Mouse (Mus musculus): ENCODE data around the gene Cphx1. TPM values are rescaled to one million over a fixed set of nuclear protein-coding genes. Genes with fewer than 3 reads are reported as not detected.
"Not testable (repeated sequence)": the region's sequence is repeated elsewhere in the genome, so short reads cannot be mapped to it uniquely, and the experiment has no call there.

The Cphx1 gene
- polyA plus RNA-seq, 1 experiment from 2014 or later, result not detected

DNA sequence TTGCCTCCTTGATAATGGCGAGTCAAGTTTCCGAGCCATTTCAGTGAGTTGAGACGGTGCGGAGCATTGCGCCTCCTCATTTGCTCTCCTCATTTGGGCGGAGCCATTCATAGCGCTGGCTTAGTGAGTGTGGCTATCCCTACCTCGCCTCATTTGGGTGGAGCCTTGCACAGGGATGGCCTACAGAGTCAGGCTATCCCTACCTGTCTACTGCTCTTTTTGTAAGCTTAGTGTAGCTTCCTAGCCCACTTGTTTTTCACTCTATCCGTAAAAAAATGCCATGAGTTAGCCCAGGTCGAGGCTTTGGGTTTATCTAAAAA lies 10.6 kb upstream of the Cphx1 start, which contains the start of gene Tmem254a:
Tmem254a (minus strand) TSS at position 111 of the 320 bp plus-strand sequence.
- H3K4me1 ChIP-seq (replicated peaks; ENCODE audit: control insufficient read depth, insufficient read depth, low read length); H3K4me3 ChIP-seq (ENCODE audit: low read depth, low read length); H3K36me3 ChIP-seq (ENCODE audit: control insufficient read depth, insufficient read depth); H3K9ac ChIP-seq (ENCODE audit: low read depth, low read length); H3K4me2 ChIP-seq (replicated peaks; ENCODE audit: low read depth); H3K27me3 ChIP-seq (replicated peaks; ENCODE audit: control insufficient read depth, insufficient read depth, low read length); H3K27ac ChIP-seq (ENCODE audit: low read depth, low read length); H3K9me3 ChIP-seq (ENCODE audit: control insufficient read depth): not testable (repeated sequence)
- ATAC-seq, result peak; percentile 83
- WGBS, result no CpG with 5 or more reads among the region's 10 CpGs

DNA sequence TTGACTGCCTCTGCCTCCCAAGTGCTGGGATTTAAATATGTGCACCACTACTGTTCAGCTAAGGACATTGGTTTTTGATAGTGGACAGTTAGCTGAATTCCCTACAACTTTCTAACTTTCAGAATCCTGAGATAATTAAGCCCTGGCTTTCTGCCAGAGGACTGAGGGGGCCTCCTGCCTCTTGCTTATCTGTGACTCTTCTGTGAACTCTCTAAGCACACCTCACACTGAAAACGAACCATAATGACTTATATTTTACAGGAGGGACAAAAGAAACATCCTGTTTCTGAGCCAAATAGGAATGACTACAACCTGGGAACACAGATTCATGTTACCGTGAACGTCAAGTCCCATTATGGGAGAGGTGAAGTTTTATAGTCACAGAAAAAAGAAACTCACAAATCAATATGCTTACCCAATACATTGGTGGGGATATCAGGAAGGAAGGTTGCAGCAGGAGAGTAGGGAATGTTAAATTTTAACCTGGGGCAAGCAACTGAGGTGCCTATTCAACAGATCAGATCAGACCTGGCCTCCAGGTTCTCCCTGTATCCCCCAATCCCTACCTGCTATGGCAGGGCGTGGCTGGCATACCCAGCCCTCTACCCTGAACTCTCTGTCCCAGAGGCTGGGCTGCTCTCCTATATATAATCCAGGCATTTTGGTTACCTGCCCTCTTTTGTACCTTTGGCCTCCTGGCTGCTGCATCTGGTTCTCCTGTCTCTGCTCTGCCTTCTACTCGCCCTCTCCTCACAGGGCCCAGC lies 1.1 kb upstream of the Cphx1 start:
- not testable (repeated sequence) for H3K9me3 ChIP-seq (ENCODE audit: control insufficient read depth); H3K4me2 ChIP-seq (replicated peaks; ENCODE audit: low read depth); H3K4me3 ChIP-seq (ENCODE audit: low read depth, low read length); H3K9ac ChIP-seq (ENCODE audit: low read depth, low read length); H3K27ac ChIP-seq (ENCODE audit: low read depth, low read length); H3K4me1 ChIP-seq (replicated peaks; ENCODE audit: control insufficient read depth, insufficient read depth, low read length); H3K36me3 ChIP-seq (ENCODE audit: control insufficient read depth, insufficient read depth); H3K27me3 ChIP-seq (replicated peaks; ENCODE audit: control insufficient read depth, insufficient read depth, low read length)
- no CpG with 5 or more reads among the region's 5 CpGs for WGBS
- peak; percentile 90 for ATAC-seq

DNA sequence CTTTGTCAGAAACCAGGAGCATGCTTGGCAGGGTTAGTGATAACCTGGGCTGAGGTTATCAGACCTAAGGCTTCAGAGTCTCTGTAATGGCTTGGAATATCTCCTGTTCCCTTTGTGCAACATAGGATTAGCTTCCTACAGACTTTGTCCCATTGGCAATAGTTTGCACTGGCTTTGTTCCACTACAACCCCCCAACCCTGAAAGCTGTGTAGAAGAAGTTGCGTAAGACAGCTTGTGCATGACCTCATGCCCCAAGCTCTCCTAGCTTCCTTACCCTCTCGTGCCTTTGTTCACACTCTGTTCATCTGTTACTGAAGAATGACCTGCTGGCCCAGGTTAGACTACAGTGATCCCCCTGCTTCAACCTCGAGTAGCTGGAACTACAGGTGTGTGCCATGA lies 19.8 kb downstream of the Cphx1 start:
- not testable (repeated sequence) for H3K4me2 ChIP-seq (replicated peaks; ENCODE audit: low read depth); H3K4me3 ChIP-seq (ENCODE audit: low read depth, low read length); H3K27ac ChIP-seq (ENCODE audit: low read depth, low read length); H3K9ac ChIP-seq (ENCODE audit: low read depth, low read length); H3K36me3 ChIP-seq (ENCODE audit: control insufficient read depth, insufficient read depth); H3K27me3 ChIP-seq (replicated peaks; ENCODE audit: control insufficient read depth, insufficient read depth, low read length); H3K4me1 ChIP-seq (replicated peaks; ENCODE audit: control insufficient read depth, insufficient read depth, low read length); H3K9me3 ChIP-seq (ENCODE audit: control insufficient read depth)
- WGBS, result no CpG with 5 or more reads among the region's 3 CpGs
- peak; percentile 49 for ATAC-seq

DNA sequence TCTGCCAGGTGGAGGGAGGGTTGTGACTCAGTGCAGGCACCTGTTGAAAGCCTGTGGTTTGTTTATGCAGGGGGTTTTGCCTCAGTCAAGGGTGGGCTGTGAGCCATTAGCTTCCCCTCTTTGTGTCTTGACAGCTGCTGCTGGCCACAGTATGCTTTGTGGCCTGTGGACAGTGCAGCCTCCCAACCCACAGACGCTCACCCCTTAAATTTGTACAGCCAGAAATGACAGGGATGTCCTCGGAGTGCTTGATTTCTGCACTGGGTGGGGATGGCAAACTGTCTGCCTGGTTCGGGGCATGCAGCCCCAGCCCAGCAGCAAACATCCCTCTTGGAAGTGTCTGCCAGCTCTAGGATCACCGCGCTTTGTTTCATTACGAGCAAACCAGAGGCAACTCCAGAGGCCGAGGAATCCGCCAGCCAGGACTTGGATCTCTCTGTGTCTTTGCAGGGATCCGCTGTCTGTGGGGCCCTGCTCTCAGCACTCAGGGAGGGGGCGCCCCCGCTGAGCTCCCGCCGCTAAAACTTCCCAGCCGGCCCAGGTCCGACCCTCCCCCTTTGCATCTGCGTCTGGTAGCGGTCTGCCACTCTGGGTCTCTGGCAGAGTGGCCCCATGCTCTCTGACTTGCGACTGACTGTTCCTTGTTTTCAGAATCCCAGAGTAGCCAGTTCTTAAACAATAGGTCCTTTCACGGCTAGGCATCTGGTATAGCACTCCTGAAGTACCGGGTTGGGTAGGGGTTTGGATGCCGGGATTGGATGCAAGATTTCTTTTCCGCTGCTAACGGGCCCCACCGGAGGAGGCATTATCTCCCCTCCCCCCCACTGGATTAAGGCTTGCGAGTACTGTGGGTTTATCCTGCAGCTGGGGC lies 40.5 kb downstream of the Cphx1 start, which contains the start of gene Duxbl1:
Duxbl1 (plus strand) TSS at position 207 of the 871 bp plus-strand sequence.
- not testable (repeated sequence) for H3K4me3 ChIP-seq (ENCODE audit: low read depth, low read length); H3K27ac ChIP-seq (ENCODE audit: low read depth, low read length); H3K36me3 ChIP-seq (ENCODE audit: control insufficient read depth, insufficient read depth); H3K27me3 ChIP-seq (replicated peaks; ENCODE audit: control insufficient read depth, insufficient read depth, low read length); H3K9ac ChIP-seq (ENCODE audit: low read depth, low read length); H3K4me1 ChIP-seq (replicated peaks; ENCODE audit: control insufficient read depth, insufficient read depth, low read length); H3K9me3 ChIP-seq (ENCODE audit: control insufficient read depth)
- WGBS, result no CpG with 5 or more reads among the region's 25 CpGs
- peak; percentile 60 for ATAC-seq
- H3K4me2 ChIP-seq (replicated peaks; ENCODE audit: low read depth), result peak within 1 kb of the TSS; percentile 47

GRCm38 (mm10) chr14:25979242-25979941 lies 41.3 kb downstream of the Cphx1 start:
- not testable (repeated sequence) for H3K36me3 ChIP-seq (ENCODE audit: control insufficient read depth, insufficient read depth); H3K9me3 ChIP-seq (ENCODE audit: control insufficient read depth); H3K9ac ChIP-seq (ENCODE audit: low read depth, low read length); H3K27ac ChIP-seq (ENCODE audit: low read depth, low read length); H3K27me3 ChIP-seq (replicated peaks; ENCODE audit: control insufficient read depth, insufficient read depth, low read length); H3K4me3 ChIP-seq (ENCODE audit: low read depth, low read length); H3K4me1 ChIP-seq (replicated peaks; ENCODE audit: control insufficient read depth, insufficient read depth, low read length); ATAC-seq
- 10% methylated on average over 6 of the region's 13 CpGs for WGBS
- H3K4me2 ChIP-seq (replicated peaks; ENCODE audit: low read depth), result peak overlapping the region; percentile 47

DNA sequence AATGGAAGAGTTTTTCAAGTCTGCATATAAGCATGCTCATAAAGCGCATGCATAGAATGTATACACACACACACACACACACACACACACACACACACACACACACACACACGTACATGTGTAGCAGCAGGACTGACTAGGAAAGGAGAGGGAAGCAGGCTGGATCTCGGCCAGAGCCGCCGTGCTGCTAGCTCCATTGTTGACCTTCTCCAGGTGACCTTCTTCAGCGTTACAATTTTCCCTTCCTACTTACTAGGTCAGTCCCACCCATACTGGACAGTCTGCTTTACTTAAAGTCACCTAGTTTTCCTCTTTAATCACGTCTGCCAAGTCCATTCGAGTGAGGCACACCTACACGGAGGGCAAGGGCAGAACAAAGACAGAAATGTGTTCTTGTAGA lies 43.8 kb downstream of the Cphx1 start:
- not testable (repeated sequence) for ATAC-seq; H3K36me3 ChIP-seq (ENCODE audit: control insufficient read depth, insufficient read depth); H3K4me2 ChIP-seq (replicated peaks; ENCODE audit: low read depth); H3K9me3 ChIP-seq (ENCODE audit: control insufficient read depth); H3K27ac ChIP-seq (ENCODE audit: low read depth, low read length); H3K4me1 ChIP-seq (replicated peaks; ENCODE audit: control insufficient read depth, insufficient read depth, low read length); H3K27me3 ChIP-seq (replicated peaks; ENCODE audit: control insufficient read depth, insufficient read depth, low read length); H3K4me3 ChIP-seq (ENCODE audit: low read depth, low read length); H3K9ac ChIP-seq (ENCODE audit: low read depth, low read length)
- WGBS, result 47% methylated on average over 5 of the region's 9 CpGs

Other genes with a start within 250 kb of the Cphx1 start
- gene Ppif, start 244.2 kb upstream of the Cphx1 start, polyA plus RNA-seq (2015; fragmentation: Nextera tagmentation; extraction: Ambion mirVana), result 73.8 and 80.0 TPM in 2 replicates
- 10.3 and 12.1 TPM in 2 replicates for gene Zcchc24, start 169.3 kb upstream of the Cphx1 start, polyA plus RNA-seq (2015; fragmentation: Nextera tagmentation; extraction: Ambion mirVana)
- 82.3 and 86.7 TPM in 2 replicates for gene Anxa11, start 96.1 kb upstream of the Cphx1 start, polyA plus RNA-seq (2015; fragmentation: Nextera tagmentation; extraction: Ambion mirVana)
- gene Plac9a, start 35.2 kb upstream of the Cphx1 start, polyA plus RNA-seq (2015; fragmentation: Nextera tagmentation; extraction: Ambion mirVana), result 0.46 and 1.3 TPM in 2 replicates
- 4.7 and 5.0 TPM in 2 replicates for gene Tmem254a, start 10.6 kb upstream of the Cphx1 start, polyA plus RNA-seq (2015; fragmentation: Nextera tagmentation; extraction: Ambion mirVana)
- gene Duxbl1, start 40.3 kb downstream of the Cphx1 start, polyA plus RNA-seq (2015; fragmentation: Nextera tagmentation; extraction: Ambion mirVana), result 0.10 and 0.64 TPM in 2 replicates
- 25.3 and 26.1 TPM in 2 replicates for gene Gm9780, start 104.4 kb downstream of the Cphx1 start, polyA plus RNA-seq (2015; fragmentation: Nextera tagmentation; extraction: Ambion mirVana)
- 57.1 and 57.3 TPM in 2 replicates for gene Tmem254c, start 129.1 kb downstream of the Cphx1 start, polyA plus RNA-seq (2015; fragmentation: Nextera tagmentation; extraction: Ambion mirVana)
- not detected in 2 replicates for gene Cphx2, start 143.2 kb downstream of the Cphx1 start, polyA plus RNA-seq (2015; fragmentation: Nextera tagmentation; extraction: Ambion mirVana)
- 0.14 TPM in 1 of 2 replicates, not detected in the other for gene Cphx3, start 144.0 kb downstream of the Cphx1 start, polyA plus RNA-seq (2015; fragmentation: Nextera tagmentation; extraction: Ambion mirVana)
- gene Duxbl2, start 180.0 kb downstream of the Cphx1 start, polyA plus RNA-seq (2015; fragmentation: Nextera tagmentation; extraction: Ambion mirVana), result 0.72 TPM in 1 of 2 replicates, not detected in the other
- 27.3 and 35.4 TPM in 2 replicates for gene Plac9b, start 244.2 kb downstream of the Cphx1 start, polyA plus RNA-seq (2015; fragmentation: Nextera tagmentation; extraction: Ambion mirVana)